Mouse (Mus musculus): Measurements from ENCODE around the gene Slc25a10.

The Slc25a10 gene

GRCm38 (mm10) chr11:120491317-120492023, at the start of gene Slc25a10:
Slc25a10 (plus strand) TSS chr11:120491840.
- peak; percentile 94 for DNase-seq (ENCODE audit: low spot score)

- DNase-seq (ENCODE audit: low spot score) = no peak
These were observed 49.3 kb upstream of the Slc25a10 start, which contains the start of gene Tspan10 for GRCm38 (mm10) chr11:120442344-120442743. Tspan10 (plus strand) TSS chr11:120442644.

GRCm38 (mm10) chr11:120442765-120443280, 48.8 kb upstream of the Slc25a10 start:
- DNase-seq (ENCODE audit: low spot score) = no peak

- no peak for DNase-seq (ENCODE audit: low spot score)
These were observed 47.5 kb upstream of the Slc25a10 start for GRCm38 (mm10) chr11:120444106-120444505.

GRCm38 (mm10) chr11:120445475-120445874, 46.2 kb upstream of the Slc25a10 start:
- DNase-seq (ENCODE audit: low spot score) = no peak

GRCm38 (mm10) chr11:120447179-120447578, 44.5 kb upstream of the Slc25a10 start:
- no peak for DNase-seq (ENCODE audit: low spot score)

GRCm38 (mm10) chr11:120452246-120452645, 39.4 kb upstream of the Slc25a10 start:
- DNase-seq (ENCODE audit: low spot score) = peak; percentile 5

GRCm38 (mm10) chr11:120453306-120453705, 38.3 kb upstream of the Slc25a10 start, which contains the start of gene Pde6g:
Pde6g (minus strand) TSS chr11:120453500.
- no peak for DNase-seq (ENCODE audit: low spot score)

GRCm38 (mm10) chr11:120454965-120455364, 36.7 kb upstream of the Slc25a10 start:
- DNase-seq (ENCODE audit: low spot score) = no peak

GRCm38 (mm10) chr11:120455413-120455812, 36.2 kb upstream of the Slc25a10 start:
- DNase-seq (ENCODE audit: low spot score) = no peak

- no peak for DNase-seq (ENCODE audit: low spot score)
These were observed 34.3 kb upstream of the Slc25a10 start for GRCm38 (mm10) chr11:120457370-120457769.

GRCm38 (mm10) chr11:120457772-120458751, 33.6 kb upstream of the Slc25a10 start, which contains the start of the genes Oxld1 and Ccdc137:
Oxld1 (minus strand) TSS chr11:120458068.
Ccdc137 (plus strand) TSS chr11:120458115.
- peak; percentile 85 for DNase-seq (ENCODE audit: low spot score)

- DNase-seq (ENCODE audit: low spot score) = peak; percentile 32
These were observed 32.6 kb upstream of the Slc25a10 start for GRCm38 (mm10) chr11:120458847-120459597.

- DNase-seq (ENCODE audit: low spot score) = no peak
These were observed 28.1 kb upstream of the Slc25a10 start for GRCm38 (mm10) chr11:120463536-120463935.

GRCm38 (mm10) chr11:120464365-120464764, 27.3 kb upstream of the Slc25a10 start:
- no peak for DNase-seq (ENCODE audit: low spot score)

- no peak for DNase-seq (ENCODE audit: low spot score)
These were observed 26.1 kb upstream of the Slc25a10 start for GRCm38 (mm10) chr11:120465521-120465920.

GRCm38 (mm10) chr11:120467051-120467735, 24.4 kb upstream of the Slc25a10 start, which contains the start of gene Arl16:
Arl16 (minus strand) TSS chr11:120467607.
- peak; percentile 99 for DNase-seq (ENCODE audit: low spot score)

GRCm38 (mm10) chr11:120467736-120468092, 23.9 kb upstream of the Slc25a10 start:
- no peak for DNase-seq (ENCODE audit: low spot score)

- no peak for DNase-seq (ENCODE audit: low spot score)
These were observed 19.6 kb upstream of the Slc25a10 start for GRCm38 (mm10) chr11:120472052-120472451.

- DNase-seq (ENCODE audit: low spot score) = no peak
These were observed 8.1 kb upstream of the Slc25a10 start for GRCm38 (mm10) chr11:120483448-120483934.

Data from retina, embryonic 14.5 days (tissue).